28 mouse cellular contexts compared by ENCODE assay signal in the genomic region with DNA sequence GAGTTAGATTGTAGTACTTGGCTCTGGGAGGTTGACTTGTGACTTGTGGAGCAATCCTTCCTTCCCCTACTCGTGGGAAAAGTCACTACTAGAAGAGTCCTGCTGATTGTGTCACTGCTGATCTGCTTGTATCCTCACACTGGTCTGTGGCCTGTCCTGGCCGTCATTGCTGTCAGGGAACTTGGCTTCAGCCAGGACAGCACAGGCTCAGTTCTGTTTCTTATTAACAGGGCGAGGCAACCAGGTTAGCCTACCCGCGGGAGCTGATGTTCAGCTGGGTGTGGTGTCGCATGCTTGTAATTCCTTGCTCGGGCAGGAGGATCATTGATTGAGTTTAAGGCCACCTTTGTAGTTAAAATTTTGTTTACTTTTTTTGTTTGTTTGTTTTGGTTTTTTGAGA. TPM values are rescaled to one million over a fixed set of nuclear protein-coding genes. Genes with fewer than 3 reads are reported as not detected.
DNase-seq lines count a peak whose midpoint lies in the region; ATAC-seq and TF ChIP-seq lines count a peak whose summit lies in the region.
"Had no signal": no experiment of that assay in that cellular context is flagged by ENCODE, and none has a peak within 500 bp of the region (broad histone marks: within the 10 kb centered on the region; RNA-seq: fewer than 3 reads in every experiment).

No protein-coding gene starts in this region.

- H3K4me3 ChIP-seq in kidney, adult 2 months (ENCODE audit: insufficient read depth, low read depth, low read length): no peak overlapping the region
- H3K4me3 ChIP-seq in kidney, embryonic 14.5 days (ENCODE audit: low read length): no peak overlapping the region
- H3K4me3 ChIP-seq: embryonic facial prominence, embryonic 15.5 days; heart, embryonic 10.5 days; hindbrain, embryonic 15.5 days; limb, embryonic 12.5 days; liver, embryonic 13.5 days; stomach, embryonic 15.5 days had no signal

- H3K9me3 ChIP-seq in kidney, embryonic 14.5 days (ENCODE audit: control insufficient read depth, low read length): no peaks in the 10 kb centered on the region
- H3K9me3 ChIP-seq: embryonic facial prominence, embryonic 15.5 days; G1E; heart, embryonic 10.5 days; hindbrain, embryonic 15.5 days; limb, embryonic 12.5 days; liver, embryonic 13.5 days; stomach, embryonic 15.5 days had no signal

- no peak for TF ChIP-seq CTCF in kidney, adult 2 months (conservative IDR thresholded peaks at IDR 0.05; ENCODE audit: insufficient read depth, insufficient read length, low read depth, low read length)

- WGBS in kidney, adult 2 months: 56% methylated on average over 7 of the region's 7 CpGs
- 84% methylated on average over 7 of the region's 7 CpGs for WGBS in kidney, embryonic 14.5 days

- no peaks in the 10 kb centered on the region for H3K27me3 ChIP-seq in kidney, adult 2 months (replicated peaks; ENCODE audit: control insufficient read depth, insufficient read depth, low read length)
- no peaks in the 10 kb centered on the region for H3K27me3 ChIP-seq in kidney, embryonic 14.5 days (ENCODE audit: control insufficient read depth, insufficient read depth, low read length)
- H3K27me3 ChIP-seq: embryonic facial prominence, embryonic 15.5 days; hindbrain, embryonic 15.5 days; limb, embryonic 12.5 days; liver, embryonic 13.5 days; stomach, embryonic 15.5 days had no signal

- H3K27ac ChIP-seq in kidney, adult 2 months (ENCODE audit: insufficient read depth, low read depth, low read length): no peak overlapping the region
- no peak overlapping the region for H3K27ac ChIP-seq in kidney, embryonic 14.5 days (ENCODE audit: low read depth, low read length)
- H3K27ac ChIP-seq: embryonic facial prominence, embryonic 15.5 days; heart, embryonic 10.5 days; hindbrain, embryonic 15.5 days; kidney, postnatal 0 days; limb, embryonic 12.5 days; liver, embryonic 13.5 days; stomach, embryonic 15.5 days had no signal

- H3K4me2 ChIP-seq in kidney, embryonic 14.5 days (replicated peaks; ENCODE audit: low read depth, low read length): no peak overlapping the region
- H3K4me2 ChIP-seq: embryonic facial prominence, embryonic 15.5 days; hindbrain, embryonic 15.5 days; limb, embryonic 12.5 days; liver, embryonic 13.5 days; midbrain, embryonic 11.5 days; stomach, embryonic 15.5 days had no signal

- H3K36me3 ChIP-seq in kidney, adult 2 months (ENCODE audit: control insufficient read depth, insufficient read depth, low read length): peaks cover 3% of the 10 kb centered on the region; the same call in 1 of the 2 replicates
- peaks cover 90% of the 10 kb centered on the region for H3K36me3 ChIP-seq in kidney, embryonic 14.5 days (ENCODE audit: control insufficient read depth, insufficient read depth, low read length)

- H3K4me1 ChIP-seq in kidney, adult 2 months (ENCODE audit: control insufficient read depth, insufficient read depth, low read length): peaks cover 3% of the 10 kb centered on the region; the same call in 1 of the 2 replicates
- H3K4me1 ChIP-seq in kidney, embryonic 14.5 days (ENCODE audit: control insufficient read depth, insufficient read depth, low read length): no peaks in the 10 kb centered on the region
- H3K4me1 ChIP-seq: embryonic facial prominence, embryonic 15.5 days; heart, embryonic 10.5 days; hindbrain, embryonic 15.5 days; limb, embryonic 12.5 days; liver, embryonic 13.5 days; stomach, embryonic 15.5 days had no signal

- TF ChIP-seq POLR2A in kidney, adult 2 months (IDR thresholded peaks at IDR 0.05; ENCODE audit: low read depth, low read length): no peak

- H3K9ac ChIP-seq in kidney, embryonic 14.5 days (ENCODE audit: low read depth, low read length): no peak overlapping the region
- H3K9ac ChIP-seq: embryonic facial prominence, embryonic 15.5 days; forebrain, postnatal 0 days; hindbrain, embryonic 15.5 days; limb, embryonic 12.5 days; liver, embryonic 13.5 days; stomach, embryonic 15.5 days had no signal

- DNase-seq in kidney, adult 2 months: peak; percentile 84
- peak; percentile 16 for DNase-seq in MN1 (ENCODE audit: low spot score)
- DNase-seq in kidney, adult 8-10 months: peak; percentile 65 to 69
- peak; percentile 83 for DNase-seq in yolk sac, embryonic 10.5 days (ENCODE audit: low spot score)
- DNase-seq in adrenal gland, adult 8-10 months: no peak
- DNase-seq: adrenal gland, postnatal 14 days; cerebellum, adult 11-12 months; cerebellum, postnatal 14 days; forebrain, postnatal 0 days; heart, postnatal 10 days; liver, embryonic 13.5 days; retina, postnatal 1 day; thymus, adult 18-20 months had no signal

- ATAC-seq in kidney, embryonic 14.5 days (ENCODE audit: low FRiP score, low TSS enrichment): no peak
- no peak for ATAC-seq in cerebellum, adult (ENCODE audit: insufficient number of reproducible peaks, low FRiP score, low TSS enrichment)
- ATAC-seq: forebrain, postnatal 0 days had no signal

RNA-seq across cellular contexts. Expression of gene 1700102P08Rik, which starts 7.6 kb away (rescaled TPM):
- polyA plus RNA-seq in kidney, adult 2 months (2012; rRNA removed): 0.22 and 0.50 TPM in 2 replicates
- polyA plus RNA-seq in kidney, embryonic 14.5 days (2014; fragmentation: Nextera tagmentation; extraction: Ambion mirVana): 0.36 and 0.79 TPM in 2 replicates
- total RNA-seq in adrenal gland, adult 8-10 months (2022): 1 to 10 TPM in 3 of 4 experiments, under 1 TPM in 1; 0.96 to 1.6 (median 1.3) TPM

RNA-seq across cellular contexts. Expression of gene Usp4, which starts 37.4 kb away (rescaled TPM):
- 68.6 and 74.1 TPM in 2 replicates for polyA plus RNA-seq in kidney, adult 2 months (2012; rRNA removed)
- polyA plus RNA-seq in kidney, embryonic 14.5 days (2014; fragmentation: Nextera tagmentation; extraction: Ambion mirVana): 62.1 and 114 TPM in 2 replicates
- 100 to 1,000 TPM; 124 to 152 (median 132) TPM for total RNA-seq in adrenal gland, adult 8-10 months (2022)

RNA-seq across cellular contexts. Expression of gene Ccdc36, which starts 43.3 kb away (rescaled TPM):
- not detected in 2 replicates for polyA plus RNA-seq in kidney, adult 2 months (2012; rRNA removed)
- 1.8 and 2.9 TPM in 2 replicates for polyA plus RNA-seq in kidney, embryonic 14.5 days (2014; fragmentation: Nextera tagmentation; extraction: Ambion mirVana)
- under 1 TPM in 1 of 4 experiments, not detected in 3; 0.10 TPM for total RNA-seq in adrenal gland, adult 8-10 months (2022)
- total RNA-seq: adrenal gland, postnatal 14 days; heart, postnatal 10 days; monocyte, adult 5-6 weeks had no signal
- polyA plus RNA-seq: G1E had no signal

RNA-seq across cellular contexts. Expression of gene Gpx1, which starts 46.3 kb away (rescaled TPM):
- polyA plus RNA-seq in kidney, adult 2 months (2012; rRNA removed): 5,487 and 5,501 TPM in 2 replicates
- 654 and 725 TPM in 2 replicates for polyA plus RNA-seq in kidney, embryonic 14.5 days (2014; fragmentation: Nextera tagmentation; extraction: Ambion mirVana)
- total RNA-seq in adrenal gland, adult 8-10 months (2022): 100 to 1,000 TPM; 524 to 812 (median 629) TPM

RNA-seq across cellular contexts. Expression of gene BC048562, which starts 51.3 kb away (rescaled TPM):
- not detected in 2 replicates for polyA plus RNA-seq in kidney, adult 2 months (2012; rRNA removed)
- polyA plus RNA-seq in kidney, embryonic 14.5 days (2014; fragmentation: Nextera tagmentation; extraction: Ambion mirVana): not detected in 2 replicates
- not detected for total RNA-seq in adrenal gland, adult 8-10 months (2022)
- total RNA-seq: adrenal gland, postnatal 14 days; forebrain, postnatal 0 days; heart, postnatal 10 days; layer of hippocampus, postnatal 10 days; monocyte, adult 5-6 weeks had no signal
- polyA plus RNA-seq: embryonic facial prominence, embryonic 15.5 days; forebrain, postnatal 0 days; gonadal fat pad, adult 2 months; heart, embryonic 10.5 days; hindbrain, embryonic 15.5 days; kidney, postnatal 0 days; limb, embryonic 12.5 days; liver, embryonic 13.5 days; lung, embryonic 16.5 days; midbrain, embryonic 11.5 days; neural tube, embryonic 11.5 days; stomach, embryonic 15.5 days had no signal
